Mouse (Mus musculus): ENCODE data around the gene Polr1e.
A peak's percentile ranks its signal among the peaks of the same experiment; 100 is the strongest.
"Not testable (repeated sequence)": the region's sequence is repeated elsewhere in the genome, so short reads cannot be mapped to it uniquely, and the experiment has no call there.

The Polr1e gene

GRCm38 (mm10) chr4:45018452-45018980 lies at the start of gene Polr1e:
Gene Polr1e (plus strand): TSS chr4:45018583.
- DNase-seq = peak; percentile 94

- DNase-seq = no peak
These were observed 48.3 kb upstream of the Polr1e start for GRCm38 (mm10) chr4:44970056-44970455.

GRCm38 (mm10) chr4:44970612-44971110 lies 47.7 kb upstream of the Polr1e start:
- peak; percentile 49 for DNase-seq

- DNase-seq = peak; percentile 95
These were observed 44.9 kb upstream of the Polr1e start for GRCm38 (mm10) chr4:44973450-44973849.

GRCm38 (mm10) chr4:44973871-44974270 lies 44.5 kb upstream of the Polr1e start:
- DNase-seq = no peak

GRCm38 (mm10) chr4:44974331-44974730 lies 44.1 kb upstream of the Polr1e start:
- DNase-seq = no peak

- DNase-seq = no peak
These were observed 42.3 kb upstream of the Polr1e start for GRCm38 (mm10) chr4:44976026-44976615.

- no peak for DNase-seq
These were observed 41.3 kb upstream of the Polr1e start for GRCm38 (mm10) chr4:44976921-44977710.

- no peak for DNase-seq
These were observed 40.2 kb upstream of the Polr1e start for GRCm38 (mm10) chr4:44978175-44978574.

- no peak for DNase-seq
These were observed 38.5 kb upstream of the Polr1e start for GRCm38 (mm10) chr4:44979794-44980338.

- DNase-seq = peak; percentile 82
These were observed 37.0 kb upstream of the Polr1e start, which contains the start of gene Grhpr for GRCm38 (mm10) chr4:44981280-44981973. Gene Grhpr (plus strand): TSS chr4:44981395.

GRCm38 (mm10) chr4:44981974-44982287 lies 36.5 kb upstream of the Polr1e start:
- no peak for DNase-seq

- DNase-seq = no peak
These were observed 35.8 kb upstream of the Polr1e start for GRCm38 (mm10) chr4:44982440-44983130.

GRCm38 (mm10) chr4:44983131-44983740 lies 35.1 kb upstream of the Polr1e start:
- DNase-seq = no peak

- no peak for DNase-seq
These were observed 27.8 kb upstream of the Polr1e start for GRCm38 (mm10) chr4:44990560-44990959.

- not testable (repeated sequence) for DNase-seq
These were observed 26.1 kb upstream of the Polr1e start for GRCm38 (mm10) chr4:44992330-44992729.

GRCm38 (mm10) chr4:44993179-44993578 lies 25.2 kb upstream of the Polr1e start:
- DNase-seq = not testable (repeated sequence)

GRCm38 (mm10) chr4:44993847-44994246 lies 24.5 kb upstream of the Polr1e start:
- no peak for DNase-seq

GRCm38 (mm10) chr4:44994776-44995175 lies 23.6 kb upstream of the Polr1e start:
- DNase-seq = no peak

- DNase-seq = no peak
These were observed 20.3 kb upstream of the Polr1e start for GRCm38 (mm10) chr4:44998071-44998470.

GRCm38 (mm10) chr4:45000001-45000400 lies 18.4 kb upstream of the Polr1e start:
- no peak for DNase-seq

GRCm38 (mm10) chr4:45005452-45005851 lies 12.9 kb upstream of the Polr1e start:
- DNase-seq = no peak

Data from thymus, postnatal 25 days (tissue).